Mouse (Mus musculus): ENCODE results near the gene Gm11634. TPM values are rescaled to one million over a fixed set of nuclear protein-coding genes. Genes with fewer than 3 reads are reported as not detected.
A peak's percentile ranks its signal among the peaks of the same experiment; 100 is the strongest.
"Not testable (repeated sequence)": the region's sequence is repeated elsewhere in the genome, so short reads cannot be mapped to it uniquely, and the experiment has no call there.

Gm11634 gene
- not detected in 2 replicates for polyA plus RNA-seq (2014; fragmentation: Nextera tagmentation; extraction: Ambion mirVana)

GRCm38 (mm10) chr11:101599156-101599555 lies at the start of gene Gm11634:
Gene Gm11634 (minus strand): TSS chr11:101599256.
- Histone ChIP-seq H3K4me2 (ENCODE audit: low read length) (no peak within 1 kb of the TSS), H3K4me1 (ENCODE audit: control insufficient read depth in 2 of 2, insufficient read depth in 2 of 2, low read length in 2 of 2) (no peaks in the 10 kb centered on the region), H3K27ac (replicated peaks in 1 of 2; ENCODE audit: control insufficient read depth in 1 of 2, insufficient read depth in 1 of 2, low read depth in 2 of 2, low read length in 2 of 2) (no peak within 1 kb of the TSS), H3K9me3 (ENCODE audit: control insufficient read depth, low read length) (no peaks in the 10 kb centered on the region), H3K9ac (ENCODE audit: low read length) (no peak within 1 kb of the TSS), H3K27me3 (ENCODE audit: control insufficient read depth, insufficient read depth, low read length) (peaks cover 3% of the 10 kb centered on the region; the same call in 1 of the 2 replicates), H3K36me3 (ENCODE audit: control insufficient read depth, insufficient read depth, low read length) (no peaks in the 10 kb centered on the region), H3K4me3 (ENCODE audit: control insufficient read depth in 1 of 2, insufficient read depth in 1 of 2, low read depth in 1 of 2, low read length in 2 of 2) (no peak within 1 kb of the TSS)
- 74% methylated on average over 6 of the region's 6 CpGs for WGBS
- no peak for ATAC-seq (ENCODE audit: insufficient number of reproducible peaks, insufficient read depth, low FRiP score, low read depth)

GRCm38 (mm10) chr11:101647093-101647492 lies 48.0 kb upstream of the Gm11634 start:
- WGBS, result 90% methylated on average over 10 of the region's 10 CpGs

GRCm38 (mm10) chr11:101646283-101646794 lies 47.3 kb upstream of the Gm11634 start:
- H3K27me3 ChIP-seq (ENCODE audit: control insufficient read depth, insufficient read depth, low read length); H3K4me1 ChIP-seq (ENCODE audit: control insufficient read depth in 2 of 2, insufficient read depth in 2 of 2, low read length in 2 of 2); H3K36me3 ChIP-seq (ENCODE audit: control insufficient read depth, insufficient read depth, low read length); ATAC-seq (ENCODE audit: insufficient number of reproducible peaks, insufficient read depth, low FRiP score, low read depth); H3K9me3 ChIP-seq (ENCODE audit: control insufficient read depth, low read length): not testable (repeated sequence)
- peak overlapping the region; percentile 84 to 87 for H3K27ac ChIP-seq (replicated peaks in 1 of 2; ENCODE audit: control insufficient read depth in 1 of 2, insufficient read depth in 1 of 2, low read depth in 2 of 2, low read length in 2 of 2)
- peak overlapping the region; percentile 54 for H3K4me2 ChIP-seq (ENCODE audit: low read length)
- 13% methylated on average over 13 of the region's 16 CpGs for WGBS
- peak overlapping the region; percentile 70 for H3K9ac ChIP-seq (ENCODE audit: low read length)
- peak overlapping the region; percentile 27 to 39 for H3K4me3 ChIP-seq (ENCODE audit: control insufficient read depth in 1 of 2, insufficient read depth in 1 of 2, low read depth in 1 of 2, low read length in 2 of 2)

More at GRCm38 (mm10) chr11:101647093-101647492, 48.0 kb upstream of the Gm11634 start:
- H3K27me3 ChIP-seq (ENCODE audit: control insufficient read depth, insufficient read depth, low read length); H3K36me3 ChIP-seq (ENCODE audit: control insufficient read depth, insufficient read depth, low read length); H3K27ac ChIP-seq (replicated peaks in 1 of 2; ENCODE audit: control insufficient read depth in 1 of 2, insufficient read depth in 1 of 2, low read depth in 2 of 2, low read length in 2 of 2); H3K4me3 ChIP-seq (ENCODE audit: control insufficient read depth in 1 of 2, insufficient read depth in 1 of 2, low read depth in 1 of 2, low read length in 2 of 2); H3K4me1 ChIP-seq (ENCODE audit: control insufficient read depth in 2 of 2, insufficient read depth in 2 of 2, low read length in 2 of 2); H3K9ac ChIP-seq (ENCODE audit: low read length); H3K4me2 ChIP-seq (ENCODE audit: low read length); ATAC-seq (ENCODE audit: insufficient number of reproducible peaks, insufficient read depth, low FRiP score, low read depth); H3K9me3 ChIP-seq (ENCODE audit: control insufficient read depth, low read length): not testable (repeated sequence)

- Histone ChIP-seq H3K4me3 (ENCODE audit: control insufficient read depth in 1 of 2, insufficient read depth in 1 of 2, low read depth in 1 of 2, low read length in 2 of 2) (peak overlapping the region; percentile 27 to 39), H3K9ac (ENCODE audit: low read length) (peak overlapping the region; percentile 70), H3K4me2 (ENCODE audit: low read length) (peak overlapping the region; percentile 54), H3K27ac (replicated peaks in 1 of 2; ENCODE audit: control insufficient read depth in 1 of 2, insufficient read depth in 1 of 2, low read depth in 2 of 2, low read length in 2 of 2) (peak overlapping the region; percentile 84 to 87)
- WGBS, result under 1% methylated on average over 43 of the region's 56 CpGs
- H3K27me3 ChIP-seq (ENCODE audit: control insufficient read depth, insufficient read depth, low read length); H3K36me3 ChIP-seq (ENCODE audit: control insufficient read depth, insufficient read depth, low read length); H3K9me3 ChIP-seq (ENCODE audit: control insufficient read depth, low read length); H3K4me1 ChIP-seq (ENCODE audit: control insufficient read depth in 2 of 2, insufficient read depth in 2 of 2, low read length in 2 of 2): not testable (repeated sequence)
- ATAC-seq (ENCODE audit: insufficient number of reproducible peaks, insufficient read depth, low FRiP score, low read depth), result peak; percentile 82
These were observed 46.6 kb upstream of the Gm11634 start for GRCm38 (mm10) chr11:101645411-101646282.

GRCm38 (mm10) chr11:101645043-101645410 lies 46.0 kb upstream of the Gm11634 start:
- WGBS, result under 1% methylated on average over 4 of the region's 4 CpGs

GRCm38 (mm10) chr11:101644591-101644990 lies 45.5 kb upstream of the Gm11634 start:
- ATAC-seq (ENCODE audit: insufficient number of reproducible peaks, insufficient read depth, low FRiP score, low read depth), result no peak
- Histone ChIP-seq H3K9ac (ENCODE audit: low read length) (no peak overlapping the region), H3K36me3 (ENCODE audit: control insufficient read depth, insufficient read depth, low read length) (no peaks in the 10 kb centered on the region), H3K27me3 (ENCODE audit: control insufficient read depth, insufficient read depth, low read length) (no peaks in the 10 kb centered on the region), H3K4me3 (ENCODE audit: control insufficient read depth in 1 of 2, insufficient read depth in 1 of 2, low read depth in 1 of 2, low read length in 2 of 2) (no peak overlapping the region), H3K9me3 (ENCODE audit: control insufficient read depth, low read length) (no peaks in the 10 kb centered on the region), H3K27ac (replicated peaks in 1 of 2; ENCODE audit: control insufficient read depth in 1 of 2, insufficient read depth in 1 of 2, low read depth in 2 of 2, low read length in 2 of 2) (no peak overlapping the region), H3K4me2 (ENCODE audit: low read length) (no peak overlapping the region), H3K4me1 (ENCODE audit: control insufficient read depth in 2 of 2, insufficient read depth in 2 of 2, low read length in 2 of 2) (peaks cover 0 to 6% of the 10 kb centered on the region in 2 experiments)
- WGBS, result 59% methylated on average over 3 of the region's 3 CpGs

More at GRCm38 (mm10) chr11:101645043-101645410, 46.0 kb upstream of the Gm11634 start:
- H3K27ac ChIP-seq (replicated peaks in 1 of 2; ENCODE audit: control insufficient read depth in 1 of 2, insufficient read depth in 1 of 2, low read depth in 2 of 2, low read length in 2 of 2), result peak overlapping the region in 1 of 2 experiments; percentile 44; a peak in 1 of 4 replicates
- not testable (repeated sequence) for H3K4me2 ChIP-seq (ENCODE audit: low read length); H3K36me3 ChIP-seq (ENCODE audit: control insufficient read depth, insufficient read depth, low read length); ATAC-seq (ENCODE audit: insufficient number of reproducible peaks, insufficient read depth, low FRiP score, low read depth); H3K9ac ChIP-seq (ENCODE audit: low read length); H3K4me1 ChIP-seq (ENCODE audit: control insufficient read depth in 2 of 2, insufficient read depth in 2 of 2, low read length in 2 of 2); H3K27me3 ChIP-seq (ENCODE audit: control insufficient read depth, insufficient read depth, low read length); H3K4me3 ChIP-seq (ENCODE audit: control insufficient read depth in 1 of 2, insufficient read depth in 1 of 2, low read depth in 1 of 2, low read length in 2 of 2); H3K9me3 ChIP-seq (ENCODE audit: control insufficient read depth, low read length)

- no peaks in the 10 kb centered on the region for H3K27me3 ChIP-seq (ENCODE audit: control insufficient read depth, insufficient read depth, low read length)
- WGBS, result 58% methylated on average over 5 of the region's 5 CpGs
- no peak for ATAC-seq (ENCODE audit: insufficient number of reproducible peaks, insufficient read depth, low FRiP score, low read depth)
- no peak overlapping the region for H3K9ac ChIP-seq (ENCODE audit: low read length)
- H3K4me3 ChIP-seq (ENCODE audit: control insufficient read depth in 1 of 2, insufficient read depth in 1 of 2, low read depth in 1 of 2, low read length in 2 of 2), result no peak overlapping the region
- no peak overlapping the region for H3K4me2 ChIP-seq (ENCODE audit: low read length)
- no peaks in the 10 kb centered on the region for H3K36me3 ChIP-seq (ENCODE audit: control insufficient read depth, insufficient read depth, low read length)
- H3K9me3 ChIP-seq (ENCODE audit: control insufficient read depth, low read length), result no peaks in the 10 kb centered on the region
- H3K4me1 ChIP-seq (ENCODE audit: control insufficient read depth in 2 of 2, insufficient read depth in 2 of 2, low read length in 2 of 2), result peaks cover 0 to 6% of the 10 kb centered on the region in 2 experiments
- H3K27ac ChIP-seq (replicated peaks in 1 of 2; ENCODE audit: control insufficient read depth in 1 of 2, insufficient read depth in 1 of 2, low read depth in 2 of 2, low read length in 2 of 2), result no peak overlapping the region
These were observed 43.9 kb upstream of the Gm11634 start for GRCm38 (mm10) chr11:101642931-101643330.

All from heart, embryonic 14.5 days (tissue).